Mouse (Mus musculus): Measurements from ENCODE around the gene Sh3pxd2a. TPM values are rescaled to one million over a fixed set of nuclear protein-coding genes. Genes with fewer than 3 reads are reported as not detected.

Sh3pxd2a gene
- polyA plus RNA-seq, 1 experiment: 12.1 TPM

- Histone ChIP-seq H3K4me3 (ENCODE audit: extremely low read depth, insufficient read depth, insufficient read length) (no peak overlapping the region), H3K36me3 (ENCODE audit: control insufficient read depth, insufficient read depth, low read length) (no peaks in the 10 kb centered on the region), H3K27me3 (ENCODE audit: control insufficient read depth, insufficient read depth, low read length) (no peaks in the 10 kb centered on the region), H3K27ac (ENCODE audit: insufficient read depth, low read length) (peak overlapping the region; percentile 88), H3K4me1 (ENCODE audit: control insufficient read depth, insufficient read depth, insufficient read length) (peaks cover 26% of the 10 kb centered on the region)
- DNase-seq (ENCODE audit: low read depth in 1 of 2, low spot score in 2 of 2): no peak
- TF ChIP-seq POLR2A (IDR thresholded peaks at IDR 0.05; ENCODE audit: low read depth, low read length) (no peak), CTCF (IDR thresholded peaks at IDR 0.05; ENCODE audit: extremely low read depth, insufficient read depth, insufficient read length, insufficient replicate concordance) (no peak)
- 69% methylated on average over 7 of the region's 7 CpGs for whole genome bisulfite sequencing
These were observed 45.9 kb upstream of the Sh3pxd2a start for GRCm38 (mm10) chr19:47510135-47510472.

DNA sequence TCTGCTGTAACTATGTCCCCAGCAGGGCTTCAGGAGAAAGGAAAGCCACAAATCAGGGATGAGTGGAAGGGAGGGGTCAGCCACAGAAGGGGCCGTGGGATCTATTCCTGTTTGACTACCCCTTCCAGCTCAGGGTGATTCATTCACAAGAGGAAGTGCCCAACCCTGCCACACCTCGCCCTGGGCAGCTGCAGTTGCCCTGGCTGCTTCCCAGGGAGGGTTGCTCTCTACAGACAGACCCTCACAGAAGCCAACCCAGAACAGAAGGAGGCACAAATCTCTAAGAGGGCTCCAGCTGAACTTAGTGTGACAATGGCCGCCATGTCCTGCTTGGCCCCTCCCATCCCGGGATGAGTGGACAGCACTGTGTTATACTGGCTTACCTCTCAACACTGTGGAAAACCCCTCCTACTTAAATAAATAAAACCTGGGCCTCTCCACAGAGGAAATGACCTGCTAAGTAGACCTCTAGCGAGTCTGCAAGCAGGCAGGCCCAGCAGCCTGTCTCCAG is 44.6 kb upstream of the Sh3pxd2a start:
- Histone ChIP-seq H3K4me1 (ENCODE audit: control insufficient read depth, insufficient read depth, insufficient read length) (peaks cover 26% of the 10 kb centered on the region), H3K27me3 (ENCODE audit: control insufficient read depth, insufficient read depth, low read length) (no peaks in the 10 kb centered on the region), H3K4me3 (ENCODE audit: extremely low read depth, insufficient read depth, insufficient read length) (no peak overlapping the region), H3K27ac (ENCODE audit: insufficient read depth, low read length) (peak overlapping the region; percentile 44), H3K36me3 (ENCODE audit: control insufficient read depth, insufficient read depth, low read length) (no peaks in the 10 kb centered on the region)
- DNase-seq (ENCODE audit: low read depth in 1 of 2, low spot score in 2 of 2): no peak
- no peak for TF ChIP-seq POLR2A (IDR thresholded peaks at IDR 0.05; ENCODE audit: low read depth, low read length)
- no peak for TF ChIP-seq CTCF (IDR thresholded peaks at IDR 0.05; ENCODE audit: extremely low read depth, insufficient read depth, insufficient read length, insufficient replicate concordance)
- 17% methylated on average over 5 of the region's 5 CpGs for WGBS

DNA sequence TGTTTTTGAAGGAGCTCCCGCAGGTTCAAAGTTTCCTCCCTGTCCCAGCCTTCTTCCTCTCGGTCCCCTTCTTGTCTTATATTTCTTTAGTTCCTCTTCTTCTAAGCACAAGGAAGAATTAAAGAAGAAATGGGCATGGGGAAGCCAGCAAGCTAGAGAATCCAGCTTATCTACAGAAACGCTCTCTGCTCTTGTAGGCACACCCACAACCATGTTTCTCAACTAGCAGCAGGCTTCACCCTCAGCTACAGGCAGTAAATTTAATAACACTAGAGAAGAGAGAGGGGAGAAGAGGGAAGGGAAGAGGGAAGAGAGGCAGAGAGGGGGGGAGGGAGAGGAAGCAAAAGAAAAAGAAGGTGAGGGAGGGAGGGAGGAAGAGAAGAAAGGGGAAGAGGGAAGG is 44.0 kb upstream of the Sh3pxd2a start:
- no peaks in the 10 kb centered on the region for H3K27me3 ChIP-seq (ENCODE audit: control insufficient read depth, insufficient read depth, low read length)
- H3K4me1 ChIP-seq (ENCODE audit: control insufficient read depth, insufficient read depth, insufficient read length): peaks cover 26% of the 10 kb centered on the region
- no peak overlapping the region; the same call in 1 of the 2 replicates for H3K4me3 ChIP-seq (ENCODE audit: extremely low read depth, insufficient read depth, insufficient read length)
- H3K27ac ChIP-seq (ENCODE audit: insufficient read depth, low read length): peak overlapping the region; percentile 44
- DNase-seq (ENCODE audit: low read depth in 1 of 2, low spot score in 2 of 2): no peak
- no peak for TF ChIP-seq CTCF (IDR thresholded peaks at IDR 0.05; ENCODE audit: extremely low read depth, insufficient read depth, insufficient read length, insufficient replicate concordance)
- TF ChIP-seq POLR2A (IDR thresholded peaks at IDR 0.05; ENCODE audit: low read depth, low read length): no peak
- no peaks in the 10 kb centered on the region for H3K36me3 ChIP-seq (ENCODE audit: control insufficient read depth, insufficient read depth, low read length)
- WGBS: 12% methylated on average over 3 of the region's 3 CpGs

DNA sequence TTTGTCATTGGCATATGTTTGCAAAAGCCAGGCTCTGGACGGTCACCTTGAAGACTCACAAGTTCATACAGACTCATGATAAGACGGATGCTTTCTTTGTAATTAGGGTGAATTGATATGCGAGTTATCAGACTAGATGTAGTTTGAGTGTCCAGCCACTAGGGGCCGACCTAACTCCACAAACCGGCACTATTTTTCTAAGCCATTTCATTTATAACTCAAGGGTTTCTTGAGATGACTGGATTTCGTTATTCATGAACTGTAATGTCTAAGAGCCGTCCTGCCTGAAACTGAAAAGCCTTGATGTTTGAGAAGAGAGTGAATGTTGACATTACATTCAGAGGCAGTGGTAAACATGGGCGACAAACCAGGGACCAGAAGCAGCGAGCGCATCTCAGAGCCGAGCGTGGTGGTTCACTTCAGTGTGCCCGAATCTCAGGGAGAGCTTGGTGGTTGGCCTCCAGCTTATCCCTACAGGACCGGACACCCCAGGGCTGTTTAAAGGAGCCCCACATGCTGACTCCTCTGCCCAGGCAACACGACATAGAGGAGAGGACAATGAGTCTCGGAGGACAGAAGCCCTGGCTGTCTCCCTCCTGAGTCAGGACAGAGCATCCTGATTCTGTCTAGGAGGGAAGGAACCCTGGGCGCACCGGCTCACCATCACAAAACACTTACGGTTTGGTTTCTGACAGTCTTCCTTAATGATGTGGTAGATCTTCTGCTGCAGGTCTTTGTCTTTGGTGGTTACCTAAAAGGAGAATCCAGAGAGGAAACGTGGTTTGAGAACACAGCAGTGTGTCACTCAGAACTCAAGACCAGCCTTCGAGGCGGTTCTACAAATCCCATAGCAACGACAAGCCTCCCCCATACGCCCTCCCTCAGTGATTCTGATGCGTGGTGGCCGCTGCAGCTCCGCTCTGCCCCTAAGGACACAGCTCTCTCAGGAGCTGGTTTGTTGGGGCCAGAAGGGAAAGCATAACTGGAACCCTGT is 43.2 kb upstream of the Sh3pxd2a start:
- WGBS: 16% methylated on average over 27 of the region's 27 CpGs
- no peaks in the 10 kb centered on the region for H3K27me3 ChIP-seq (ENCODE audit: control insufficient read depth, insufficient read depth, low read length)
- peak overlapping the region; percentile 26 for H3K4me3 ChIP-seq (ENCODE audit: extremely low read depth, insufficient read depth, insufficient read length)
- peak in 1 of 2 experiments; percentile 67 for DNase-seq (ENCODE audit: low read depth in 1 of 2, low spot score in 2 of 2)
- H3K4me1 ChIP-seq (ENCODE audit: control insufficient read depth, insufficient read depth, insufficient read length): peaks cover 26% of the 10 kb centered on the region
- peak overlapping the region; percentile 43 for H3K27ac ChIP-seq (ENCODE audit: insufficient read depth, low read length)
- TF ChIP-seq CTCF (IDR thresholded peaks at IDR 0.05; ENCODE audit: extremely low read depth, insufficient read depth, insufficient read length, insufficient replicate concordance) (peak; percentile 38; the same call in 1 of the 2 replicates), POLR2A (IDR thresholded peaks at IDR 0.05; ENCODE audit: low read depth, low read length) (no peak)
- H3K36me3 ChIP-seq (ENCODE audit: control insufficient read depth, insufficient read depth, low read length): no peaks in the 10 kb centered on the region

DNA sequence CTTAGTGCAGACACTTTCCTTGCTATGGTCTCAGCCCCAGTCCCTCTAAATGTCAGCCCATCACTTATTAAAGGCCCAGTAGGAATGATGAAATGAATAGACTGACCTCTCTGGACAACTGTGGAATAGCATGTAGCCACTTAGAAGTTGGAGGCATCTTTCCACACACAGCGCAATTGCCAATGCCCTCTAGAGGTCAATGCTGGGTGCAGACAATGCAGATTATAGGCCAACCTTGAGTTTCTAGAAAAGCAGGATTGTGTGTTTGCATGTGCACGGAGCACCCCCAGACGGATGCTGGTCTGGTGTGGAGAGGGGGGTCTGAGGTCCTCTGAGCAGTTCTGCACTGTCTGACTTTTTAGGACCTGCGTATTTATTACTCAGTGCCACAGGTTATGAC is 39.4 kb upstream of the Sh3pxd2a start:
- 75% methylated on average over 4 of the region's 4 CpGs for WGBS
- Histone ChIP-seq H3K4me1 (ENCODE audit: control insufficient read depth, insufficient read depth, insufficient read length) (peaks cover 12% of the 10 kb centered on the region; the same call in 1 of the 2 replicates), H3K27me3 (ENCODE audit: control insufficient read depth, insufficient read depth, low read length) (no peaks in the 10 kb centered on the region), H3K4me3 (ENCODE audit: extremely low read depth, insufficient read depth, insufficient read length) (no peak overlapping the region), H3K27ac (ENCODE audit: insufficient read depth, low read length) (no peak overlapping the region), H3K36me3 (ENCODE audit: control insufficient read depth, insufficient read depth, low read length) (no peaks in the 10 kb centered on the region)
- no peak for TF ChIP-seq POLR2A (IDR thresholded peaks at IDR 0.05; ENCODE audit: low read depth, low read length)
- TF ChIP-seq CTCF (IDR thresholded peaks at IDR 0.05; ENCODE audit: extremely low read depth, insufficient read depth, insufficient read length, insufficient replicate concordance): peak; percentile 27; the same call in 1 of the 2 replicates
- DNase-seq (ENCODE audit: low read depth in 1 of 2, low spot score in 2 of 2): no peak

DNA sequence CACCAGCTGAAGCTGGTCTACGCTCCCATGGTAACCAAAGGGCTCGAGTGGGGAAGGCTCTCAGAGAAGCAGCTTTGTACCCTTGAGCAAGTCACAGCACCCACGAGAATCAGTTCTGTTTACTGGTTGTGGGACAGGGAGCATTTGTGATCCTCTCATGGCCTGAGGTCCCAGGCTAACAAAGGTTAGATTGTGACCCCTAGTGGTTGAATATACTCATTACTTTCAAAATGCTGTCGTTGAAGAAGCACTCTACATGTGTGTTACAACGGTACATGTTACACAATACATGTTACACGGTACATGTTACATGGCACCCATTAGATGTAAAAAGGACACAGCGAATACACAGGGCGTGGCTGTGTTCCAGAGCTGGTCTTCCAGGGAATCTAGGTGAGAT is 38.4 kb upstream of the Sh3pxd2a start:
- Histone ChIP-seq H3K4me3 (ENCODE audit: extremely low read depth, insufficient read depth, insufficient read length) (no peak overlapping the region), H3K27ac (ENCODE audit: insufficient read depth, low read length) (no peak overlapping the region), H3K27me3 (ENCODE audit: control insufficient read depth, insufficient read depth, low read length) (no peaks in the 10 kb centered on the region), H3K36me3 (ENCODE audit: control insufficient read depth, insufficient read depth, low read length) (no peaks in the 10 kb centered on the region), H3K4me1 (ENCODE audit: control insufficient read depth, insufficient read depth, insufficient read length) (peaks cover 3% of the 10 kb centered on the region; the same call in 1 of the 2 replicates)
- TF ChIP-seq POLR2A (IDR thresholded peaks at IDR 0.05; ENCODE audit: low read depth, low read length) (no peak), CTCF (IDR thresholded peaks at IDR 0.05; ENCODE audit: extremely low read depth, insufficient read depth, insufficient read length, insufficient replicate concordance) (no peak)
- 74% methylated on average over 8 of the region's 8 CpGs for WGBS
- DNase-seq (ENCODE audit: low read depth in 1 of 2, low spot score in 2 of 2): no peak
